Mouse (Mus musculus): ENCODE data around the gene Zyg11b. TPM values are rescaled to one million over a fixed set of nuclear protein-coding genes. Genes with fewer than 3 reads are reported as not detected.

Gene Zyg11b
- 23.1 and 25.3 TPM in 2 replicates for polyA plus RNA-seq (2015; fragmentation: Nextera tagmentation; extraction: Ambion mirVana)

DNA sequence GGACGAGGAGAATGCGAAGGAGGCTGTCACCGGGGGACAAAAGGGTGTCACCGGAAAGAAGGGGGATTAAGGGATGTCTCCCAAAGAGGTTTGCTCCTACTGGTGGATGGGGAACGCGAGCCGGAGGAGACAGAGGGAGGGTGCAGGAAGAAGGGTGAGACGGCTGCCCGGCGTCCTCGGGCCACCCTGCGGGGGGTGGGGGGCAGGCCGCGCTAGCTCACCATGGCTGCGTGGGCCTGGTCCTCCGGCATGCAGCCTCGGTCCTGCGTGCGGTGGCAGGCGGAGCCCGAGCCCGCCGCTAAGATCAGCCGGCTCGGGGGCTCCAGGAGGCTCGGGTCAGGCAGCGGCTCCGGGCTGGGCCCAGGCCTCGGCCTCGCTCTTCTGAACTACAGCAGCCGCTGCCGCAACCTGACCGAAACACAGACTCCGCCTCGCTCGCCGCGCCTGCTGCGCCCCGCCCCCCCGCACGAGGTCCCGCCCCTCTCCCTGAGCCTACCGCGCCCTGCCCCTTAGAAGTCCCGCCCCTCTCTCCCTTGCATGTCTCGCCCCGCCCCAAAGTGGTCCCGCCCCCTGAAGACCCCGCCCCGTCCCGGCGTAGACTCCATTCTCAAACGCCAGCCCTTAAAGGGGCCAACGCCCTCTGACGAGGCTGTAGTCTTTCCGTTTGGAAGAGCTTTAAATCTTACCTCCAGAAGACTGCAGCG is at the start of gene Zyg11b:
Zyg11b (minus strand) TSS at position 427 of the 704 bp plus-strand sequence.
- peak; percentile 95 for ATAC-seq (ENCODE audit: low read depth)
- peaks cover 9% of the 10 kb centered on the region; the same call in 1 of the 2 replicates for H3K9me3 ChIP-seq
- H3K4me2 ChIP-seq, result peak within 1 kb of the TSS; percentile 67
- H3K27ac ChIP-seq (replicated peaks), result peak within 1 kb of the TSS; percentile 93
- H3K9ac ChIP-seq, result peak within 1 kb of the TSS; percentile 95
- H3K4me1 ChIP-seq (replicated peaks), result peaks cover 30% of the 10 kb centered on the region
- H3K4me3 ChIP-seq, result peak within 1 kb of the TSS; percentile 90
- no peaks in the 10 kb centered on the region for H3K27me3 ChIP-seq
- 1% methylated on average over 40 of the region's 58 CpGs for WGBS
- no peaks in the 10 kb centered on the region for H3K36me3 ChIP-seq

DNA sequence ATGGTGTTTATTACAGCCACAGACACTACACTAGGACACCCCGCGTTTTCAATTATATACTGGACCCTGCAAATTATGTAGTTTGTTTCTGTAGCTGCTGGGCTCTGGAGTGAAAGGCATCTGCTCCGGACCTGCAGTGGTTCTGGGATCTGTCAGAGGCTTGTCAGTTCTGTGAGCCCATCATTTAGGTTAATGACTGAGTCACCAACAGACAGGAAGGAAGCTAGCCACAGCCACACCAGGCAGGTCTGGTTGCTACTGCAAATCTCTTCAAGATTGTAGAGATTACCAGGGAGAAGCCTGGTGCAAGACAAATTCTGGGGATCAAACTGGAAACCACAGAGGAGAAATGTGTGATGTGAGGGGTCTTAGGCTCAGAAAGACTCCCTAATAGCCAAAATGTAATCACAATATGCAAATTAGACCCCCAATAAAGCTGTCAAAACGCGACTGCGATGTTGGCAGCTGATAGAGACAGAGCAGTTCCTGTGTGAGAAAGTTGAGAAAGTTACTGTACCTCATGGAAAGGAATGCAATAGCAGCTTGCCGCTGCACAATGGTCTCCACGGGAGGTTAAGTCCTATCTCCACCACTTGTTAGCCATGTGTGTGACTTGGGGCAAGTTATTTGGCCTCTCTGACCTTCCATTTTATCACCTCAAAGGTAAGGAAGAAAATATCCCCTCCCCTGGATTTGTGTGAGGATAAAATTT is 49.1 kb upstream of the Zyg11b start:
- H3K4me3 ChIP-seq, result no peak overlapping the region
- 27% methylated on average over 8 of the region's 8 CpGs for WGBS
- no peaks in the 10 kb centered on the region for H3K36me3 ChIP-seq
- no peak for ATAC-seq (ENCODE audit: low read depth)
- H3K4me2 ChIP-seq, result no peak overlapping the region
- 0 out of 2 replicates have a peak overlapping the region, but pooled peaks have one; percentile 49 for H3K27ac ChIP-seq (replicated peaks)
- H3K9ac ChIP-seq, result no peak overlapping the region
- no peaks in the 10 kb centered on the region for H3K9me3 ChIP-seq
- H3K27me3 ChIP-seq, result no peaks in the 10 kb centered on the region
- H3K4me1 ChIP-seq (replicated peaks), result peaks cover 43% of the 10 kb centered on the region

DNA sequence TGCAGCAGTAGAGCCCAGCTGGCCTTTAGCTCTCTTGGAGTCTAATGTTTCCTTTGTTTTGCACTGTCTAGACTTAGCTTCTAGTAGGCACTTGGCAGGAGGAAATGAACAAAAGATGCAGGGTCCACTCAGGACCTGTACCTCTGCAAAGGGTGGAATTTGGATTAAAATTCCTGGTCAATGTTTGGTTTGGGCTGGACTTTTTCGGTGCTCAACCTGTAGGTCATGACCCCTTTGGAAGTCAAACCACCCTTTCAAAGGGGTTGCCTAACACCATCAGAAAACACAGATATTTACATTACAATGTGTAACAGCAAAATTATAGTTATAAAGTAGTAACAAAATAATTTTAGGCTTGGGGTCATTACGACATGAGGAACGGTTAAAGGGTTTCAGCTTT is 48.2 kb upstream of the Zyg11b start:
- H3K4me2 ChIP-seq, result no peak overlapping the region
- H3K27me3 ChIP-seq, result no peaks in the 10 kb centered on the region
- no peak overlapping the region for H3K9ac ChIP-seq
- H3K4me3 ChIP-seq, result no peak overlapping the region
- WGBS, result 85% methylated on average over 3 of the region's 3 CpGs
- peaks cover 52% of the 10 kb centered on the region for H3K4me1 ChIP-seq (replicated peaks)
- no peaks in the 10 kb centered on the region for H3K9me3 ChIP-seq
- no peak for ATAC-seq (ENCODE audit: low read depth)
- H3K36me3 ChIP-seq, result no peaks in the 10 kb centered on the region
- H3K27ac ChIP-seq (replicated peaks), result no peak overlapping the region

DNA sequence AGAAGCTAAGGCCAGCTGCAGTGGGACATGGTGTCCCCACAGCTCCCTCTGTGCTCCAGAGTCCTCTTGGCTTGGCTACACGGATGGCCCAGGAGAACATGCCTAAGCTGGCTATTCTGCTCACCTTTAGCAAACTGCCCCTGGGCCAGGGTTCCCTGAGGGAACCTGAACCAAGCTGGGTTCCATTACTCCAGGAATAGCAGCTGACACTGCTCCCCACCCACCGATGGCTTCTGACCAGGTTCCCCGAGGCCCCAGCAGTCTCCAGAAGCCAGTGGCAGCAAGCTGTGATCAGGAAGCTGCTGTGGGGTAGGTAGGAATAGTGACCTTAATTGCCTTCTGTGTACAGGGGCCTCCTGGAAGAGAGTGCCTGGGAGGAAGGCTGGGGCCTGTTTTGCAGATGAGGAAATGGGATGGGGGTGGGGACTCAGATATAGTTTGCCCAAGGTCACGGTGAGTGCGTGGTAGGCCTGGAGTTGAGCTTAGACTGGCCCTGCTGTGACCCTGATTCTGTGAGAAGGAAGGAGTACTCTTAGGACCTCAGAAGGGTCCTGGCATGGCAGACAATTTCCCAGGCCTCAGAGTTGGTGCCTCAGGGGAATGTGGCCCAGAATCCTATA is 47.5 kb upstream of the Zyg11b start:
- no peak overlapping the region for H3K4me3 ChIP-seq
- ATAC-seq (ENCODE audit: low read depth), result no peak
- H3K9me3 ChIP-seq, result no peaks in the 10 kb centered on the region
- no peak overlapping the region; the same call in 1 of the 2 replicates for H3K27ac ChIP-seq (replicated peaks)
- H3K4me2 ChIP-seq, result no peak overlapping the region
- H3K36me3 ChIP-seq, result no peaks in the 10 kb centered on the region
- WGBS, result 52% methylated on average over 5 of the region's 5 CpGs
- peaks cover 52% of the 10 kb centered on the region for H3K4me1 ChIP-seq (replicated peaks)
- no peaks in the 10 kb centered on the region for H3K27me3 ChIP-seq
- H3K9ac ChIP-seq, result no peak overlapping the region

DNA sequence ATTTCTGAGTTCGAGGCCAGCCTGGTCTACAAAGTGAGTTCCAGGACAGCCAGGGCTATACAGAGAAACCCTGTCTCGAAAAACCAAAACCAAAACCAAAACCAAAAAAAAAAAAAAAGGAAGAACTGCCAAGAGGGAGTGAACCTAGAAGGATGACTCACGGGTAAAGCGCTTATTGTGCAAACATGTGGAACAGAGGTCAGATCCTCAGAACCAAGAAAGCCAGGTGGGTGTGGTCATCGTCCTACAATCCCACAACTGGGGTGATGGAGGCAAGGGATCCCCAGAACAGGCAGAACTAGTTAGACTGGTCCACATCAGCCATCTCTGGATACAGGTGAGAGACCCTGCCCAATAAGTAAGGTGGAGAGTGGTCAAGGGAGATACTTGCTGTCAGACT is 46.2 kb upstream of the Zyg11b start:
- Histone ChIP-seq H3K27me3 (no peaks in the 10 kb centered on the region), H3K36me3 (no peaks in the 10 kb centered on the region), H3K9me3 (no peaks in the 10 kb centered on the region), H3K4me3 (no peak overlapping the region), H3K4me2 (no peak overlapping the region), H3K9ac (no peak overlapping the region), H3K4me1 (replicated peaks) (peaks cover 52% of the 10 kb centered on the region), H3K27ac (replicated peaks) (no peak overlapping the region)
- WGBS, result 87% methylated on average over 5 of the region's 5 CpGs
- ATAC-seq (ENCODE audit: low read depth), result no peak

DNA sequence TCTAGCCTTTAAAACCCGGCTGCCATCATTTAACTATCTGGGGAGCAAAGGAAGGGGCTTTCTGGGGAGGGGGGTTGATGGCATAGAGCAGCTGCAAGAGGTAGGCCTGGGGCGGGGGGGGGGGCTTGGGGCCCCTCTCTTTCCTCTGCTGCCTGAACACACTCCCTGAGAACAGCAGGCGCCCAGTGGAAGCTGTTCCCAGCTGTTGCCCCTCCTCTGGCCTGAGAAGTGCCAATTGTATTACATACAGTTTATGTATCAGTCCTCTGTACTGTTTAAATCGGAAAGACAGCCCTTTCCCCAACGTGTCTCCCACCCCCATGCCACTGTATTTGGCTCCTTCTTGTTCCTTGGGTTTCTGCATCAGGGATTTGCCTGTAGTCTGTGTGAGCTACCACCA is 44.9 kb upstream of the Zyg11b start:
- 19% methylated on average over 5 of the region's 5 CpGs for WGBS
- peak overlapping the region; percentile 24; the same call in 1 of the 2 replicates for H3K27ac ChIP-seq (replicated peaks)
- no peaks in the 10 kb centered on the region for H3K27me3 ChIP-seq

DNA sequence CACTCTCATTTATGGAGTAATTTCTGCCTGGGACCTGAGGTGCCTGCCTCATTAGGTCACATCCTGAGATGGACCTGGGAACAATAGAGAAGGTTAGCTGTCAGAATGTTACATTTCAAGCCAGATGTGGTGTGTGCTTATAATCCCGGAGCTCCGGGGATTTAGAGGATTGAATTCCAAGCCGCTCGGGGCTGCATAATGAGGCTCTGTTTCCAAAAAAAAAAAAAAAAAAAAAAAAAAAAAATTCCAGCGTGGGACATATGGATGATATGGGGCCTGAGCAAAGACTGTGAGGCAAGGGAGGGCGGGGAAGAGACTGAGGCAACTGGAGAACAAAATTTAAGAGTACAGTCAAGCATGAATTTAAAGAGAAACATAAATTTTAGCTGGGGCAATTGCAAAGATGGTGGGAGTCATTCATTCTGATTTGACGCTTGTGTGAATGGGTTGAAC is 43.8 kb upstream of the Zyg11b start:
- H3K9ac ChIP-seq, result no peak overlapping the region
- WGBS, result 12% methylated on average over 7 of the region's 7 CpGs

More for the DNA sequence above, 44.9 kb upstream of the Zyg11b start:
- H3K36me3 ChIP-seq, result no peaks in the 10 kb centered on the region
- H3K4me1 ChIP-seq (replicated peaks), result peaks cover 44% of the 10 kb centered on the region
- H3K4me2 ChIP-seq, result no peak overlapping the region
- H3K9ac ChIP-seq, result no peak overlapping the region
- no peaks in the 10 kb centered on the region for H3K9me3 ChIP-seq
- no peak for ATAC-seq (ENCODE audit: low read depth)
- no peak overlapping the region for H3K4me3 ChIP-seq

DNA sequence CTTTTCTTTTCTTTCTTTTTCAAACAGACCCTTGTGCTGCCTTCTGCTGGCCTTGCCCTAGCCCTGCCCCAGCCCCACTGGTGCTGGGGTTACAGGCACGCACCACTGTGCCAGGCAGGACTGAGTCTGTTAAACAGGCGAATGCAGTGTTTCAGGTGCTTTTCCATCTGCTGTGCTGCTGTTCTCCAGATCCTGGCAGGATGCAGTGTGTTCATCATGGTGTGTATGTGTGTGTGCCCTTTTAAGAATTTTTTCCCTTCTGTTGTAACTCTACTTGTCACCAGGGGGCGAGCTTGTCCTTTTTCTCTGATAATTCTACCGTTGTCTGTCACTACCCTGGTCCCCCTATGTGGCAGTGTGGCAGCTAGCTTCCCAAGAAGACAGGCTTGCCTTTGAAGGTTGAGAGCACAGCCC is 38.4 kb upstream of the Zyg11b start:
- Histone ChIP-seq H3K4me3 (no peak overlapping the region), H3K4me2 (no peak overlapping the region), H3K27ac (replicated peaks) (0 out of 2 replicates have a peak overlapping the region, but pooled peaks have one; percentile 23), H3K27me3 (no peaks in the 10 kb centered on the region), H3K9ac (no peak overlapping the region), H3K9me3 (no peaks in the 10 kb centered on the region), H3K36me3 (peaks cover 46% of the 10 kb centered on the region), H3K4me1 (replicated peaks) (peaks cover 13% of the 10 kb centered on the region)
- WGBS, result 19% methylated on average over 4 of the region's 4 CpGs
- peak; percentile 80 for ATAC-seq (ENCODE audit: low read depth)

More for the DNA sequence above, 43.8 kb upstream of the Zyg11b start:
- peaks cover 35% of the 10 kb centered on the region for H3K4me1 ChIP-seq (replicated peaks)
- H3K27me3 ChIP-seq, result no peaks in the 10 kb centered on the region
- peak; percentile 49; the same call in 1 of the 2 replicates for ATAC-seq (ENCODE audit: low read depth)
- no peak overlapping the region for H3K4me2 ChIP-seq
- peaks cover 5% of the 10 kb centered on the region; the same call in 1 of the 2 replicates for H3K36me3 ChIP-seq
- no peak overlapping the region for H3K4me3 ChIP-seq
- H3K9me3 ChIP-seq, result no peaks in the 10 kb centered on the region
- peak overlapping the region; percentile 72 for H3K27ac ChIP-seq (replicated peaks)

DNA sequence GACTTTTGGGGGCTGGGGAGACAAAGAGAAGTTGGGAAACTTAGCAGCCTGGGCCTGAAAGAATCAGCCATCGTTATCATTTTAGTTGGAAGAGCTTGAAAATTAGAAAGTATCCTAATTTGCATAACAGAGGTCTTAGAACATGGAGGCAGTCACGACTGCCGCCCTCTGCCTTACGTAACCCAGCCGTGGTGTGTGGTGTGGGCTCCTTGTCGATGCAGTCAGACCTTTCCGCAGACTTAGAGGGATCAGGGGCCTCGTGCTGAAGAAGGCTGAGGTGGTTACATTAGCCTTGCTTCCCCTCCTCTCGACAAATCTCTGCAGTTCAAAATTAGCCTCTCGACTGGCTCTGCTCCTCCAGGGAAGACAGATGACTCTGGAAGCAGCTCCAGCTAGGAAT is 37.9 kb upstream of the Zyg11b start:
- peak; percentile 48; the same call in 1 of the 2 replicates for ATAC-seq (ENCODE audit: low read depth)

DNA sequence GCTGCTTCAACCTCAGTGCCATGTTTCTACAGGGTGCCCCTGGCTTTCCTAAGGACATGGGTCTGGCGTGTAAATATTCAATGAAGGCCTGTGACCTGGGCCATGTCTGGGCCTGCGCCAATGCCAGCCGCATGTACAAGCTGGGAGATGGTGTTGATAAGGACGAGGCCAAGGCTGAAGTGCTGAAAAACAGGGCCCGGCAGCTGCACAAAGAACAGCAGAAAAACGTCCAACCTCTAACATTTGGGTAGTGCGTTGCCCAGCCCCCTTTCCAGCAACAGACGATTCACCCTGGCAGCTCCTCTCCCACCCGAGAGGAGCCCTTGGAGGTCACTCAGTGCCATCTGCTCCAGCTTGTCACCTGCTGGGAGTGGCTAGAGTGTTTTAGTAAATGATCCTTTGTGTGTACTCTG is 37.4 kb upstream of the Zyg11b start:
- H3K36me3 ChIP-seq, result peaks cover 52% of the 10 kb centered on the region
- no peaks in the 10 kb centered on the region for H3K27me3 ChIP-seq
- 0 out of 2 replicates have a peak overlapping the region, but pooled peaks have one; percentile 17 for H3K9ac ChIP-seq
- no peak for ATAC-seq (ENCODE audit: low read depth)
- no peak overlapping the region for H3K27ac ChIP-seq (replicated peaks)
- no peak overlapping the region for H3K4me2 ChIP-seq
- no peaks in the 10 kb centered on the region for H3K9me3 ChIP-seq
- H3K4me1 ChIP-seq (replicated peaks), result peaks cover 11% of the 10 kb centered on the region
- 60% methylated on average over 9 of the region's 9 CpGs for WGBS
- H3K4me3 ChIP-seq, result no peak overlapping the region

More for the DNA sequence above, 37.9 kb upstream of the Zyg11b start:
- peaks cover 11% of the 10 kb centered on the region for H3K4me1 ChIP-seq (replicated peaks)
- H3K9me3 ChIP-seq, result no peaks in the 10 kb centered on the region
- H3K4me3 ChIP-seq, result no peak overlapping the region
- 0 out of 2 replicates have a peak overlapping the region, but pooled peaks have one; percentile 23 for H3K27ac ChIP-seq (replicated peaks)
- no peak overlapping the region for H3K4me2 ChIP-seq
- H3K27me3 ChIP-seq, result no peaks in the 10 kb centered on the region
- 62% methylated on average over 10 of the region's 10 CpGs for WGBS
- peaks cover 49% of the 10 kb centered on the region for H3K36me3 ChIP-seq
- no peak overlapping the region for H3K9ac ChIP-seq

DNA sequence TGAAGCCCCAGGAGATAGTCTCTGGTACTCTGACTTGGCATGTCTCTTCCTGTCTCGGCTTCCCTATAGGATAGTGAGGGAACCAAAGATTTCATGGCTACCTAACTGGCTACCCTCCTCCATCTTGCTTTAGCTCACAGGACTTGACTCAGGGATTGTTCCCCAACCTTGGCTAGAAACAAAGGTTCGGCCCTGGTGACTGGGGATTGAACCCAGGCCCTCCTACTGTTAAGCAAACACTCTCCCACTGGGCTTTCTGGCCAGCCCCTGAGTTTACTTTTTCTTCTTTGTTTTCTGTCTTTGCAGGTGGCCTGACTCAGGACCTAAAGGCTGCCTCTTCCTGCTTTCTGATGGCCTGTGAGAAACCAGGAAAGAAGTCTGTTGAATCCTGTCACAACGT is 36.9 kb upstream of the Zyg11b start:
- ATAC-seq (ENCODE audit: low read depth), result no peak
- Histone ChIP-seq H3K36me3 (peaks cover 57% of the 10 kb centered on the region), H3K9me3 (no peaks in the 10 kb centered on the region), H3K9ac (0 out of 2 replicates have a peak overlapping the region, but pooled peaks have one; percentile 17), H3K4me1 (replicated peaks) (peaks cover 11% of the 10 kb centered on the region), H3K4me3 (no peak overlapping the region), H3K27ac (replicated peaks) (no peak overlapping the region), H3K27me3 (no peaks in the 10 kb centered on the region), H3K4me2 (no peak overlapping the region)
- WGBS, result 32% methylated on average over 3 of the region's 3 CpGs

DNA sequence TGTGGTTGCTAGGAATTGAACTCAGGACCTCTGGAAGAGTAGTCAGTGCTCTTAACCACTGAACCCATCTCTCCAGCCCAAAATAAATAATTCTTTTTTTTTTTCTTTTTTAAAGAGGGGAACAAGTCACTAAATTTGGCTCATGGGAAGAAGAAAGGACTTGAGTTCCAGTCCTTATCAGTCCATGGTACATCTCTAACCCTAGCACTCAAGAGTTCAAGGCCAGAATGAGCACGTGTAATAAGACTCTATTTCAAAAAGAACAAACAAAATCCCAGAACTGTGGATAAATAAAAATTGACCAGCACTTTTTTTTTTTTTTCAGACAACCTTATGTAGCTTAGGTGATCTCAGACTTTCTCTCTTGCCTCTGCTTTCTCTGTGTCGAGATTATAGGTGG is 35.9 kb upstream of the Zyg11b start:
- no peak for ATAC-seq (ENCODE audit: low read depth)
- WGBS, result 76% methylated on average over 2 of the region's 2 CpGs
- peaks cover 11% of the 10 kb centered on the region for H3K4me1 ChIP-seq (replicated peaks)
- H3K9ac ChIP-seq, result no peak overlapping the region
- no peak overlapping the region for H3K4me2 ChIP-seq
- no peak overlapping the region for H3K27ac ChIP-seq (replicated peaks)
- peaks cover 66% of the 10 kb centered on the region for H3K36me3 ChIP-seq
- H3K9me3 ChIP-seq, result no peaks in the 10 kb centered on the region
- no peak overlapping the region for H3K4me3 ChIP-seq
- no peaks in the 10 kb centered on the region for H3K27me3 ChIP-seq

All from neural tube, embryonic 13.5 days (tissue).